Mouse (Mus musculus): ENCODE measurements around the gene Jak1. TPM values are rescaled to one million over a fixed set of nuclear protein-coding genes. Genes with fewer than 3 reads are reported as not detected.

Gene Jak1
- total RNA-seq (2021) = 100 to 1,000 TPM; 116 to 157 TPM
- 78.1 and 118 TPM in 2 replicates for polyA plus RNA-seq (2012; rRNA removed)
- long read RNA-seq, full-length matches to known transcripts = 31 of 43 reads
- long read RNA-seq, partial matches to known transcripts = 8 of 43 reads
- long read RNA-seq, other reads (novel, unspliced or antisense) = 4 of 43 reads

GRCm38 (mm10) chr4:101264741-101265513 lies at the start of gene Jak1:
Gene Jak1 (minus strand): TSS chr4:101265282.
- peak; percentile 99 for DNase-seq

- no peak for DNase-seq
Measured at GRCm38 (mm10) chr4:101312055-101312454, 47.0 kb upstream of the Jak1 start.

GRCm38 (mm10) chr4:101308166-101308565 lies 43.1 kb upstream of the Jak1 start:
- DNase-seq = no peak

- no peak for DNase-seq
Measured at GRCm38 (mm10) chr4:101307286-101307685, 42.2 kb upstream of the Jak1 start.

GRCm38 (mm10) chr4:101306132-101306915 lies 41.2 kb upstream of the Jak1 start:
- no peak for DNase-seq

- peak; percentile 25 for DNase-seq
Measured at GRCm38 (mm10) chr4:101305126-101305525, 40.0 kb upstream of the Jak1 start.

- no peak for DNase-seq
Measured at GRCm38 (mm10) chr4:101304114-101304513, 39.0 kb upstream of the Jak1 start.

- no peak for DNase-seq
Measured at GRCm38 (mm10) chr4:101300392-101300910, 35.4 kb upstream of the Jak1 start.

GRCm38 (mm10) chr4:101298311-101298990 lies 33.4 kb upstream of the Jak1 start:
- DNase-seq = no peak

- no peak for DNase-seq
Measured at GRCm38 (mm10) chr4:101296836-101297235, 31.8 kb upstream of the Jak1 start.

GRCm38 (mm10) chr4:101295788-101296187 lies 30.7 kb upstream of the Jak1 start:
- no peak for DNase-seq

GRCm38 (mm10) chr4:101293661-101294060 lies 28.6 kb upstream of the Jak1 start:
- DNase-seq = no peak

- peak; percentile 90 for DNase-seq
Measured at GRCm38 (mm10) chr4:101292736-101293541, 27.9 kb upstream of the Jak1 start.

- peak; percentile 94 for DNase-seq
Measured at GRCm38 (mm10) chr4:101292028-101292735, 27.1 kb upstream of the Jak1 start.

- no peak for DNase-seq
Measured at GRCm38 (mm10) chr4:101288292-101288691, 23.2 kb upstream of the Jak1 start.

- DNase-seq = no peak
Measured at GRCm38 (mm10) chr4:101286562-101286961, 21.5 kb upstream of the Jak1 start.

- no peak for DNase-seq
Measured at GRCm38 (mm10) chr4:101285906-101286432, 20.9 kb upstream of the Jak1 start.

GRCm38 (mm10) chr4:101283938-101284337 lies 18.9 kb upstream of the Jak1 start:
- no peak for DNase-seq

- DNase-seq = no peak
Measured at GRCm38 (mm10) chr4:101282237-101282636, 17.2 kb upstream of the Jak1 start.

- DNase-seq = no peak
Measured at GRCm38 (mm10) chr4:101280119-101280518, 15.0 kb upstream of the Jak1 start.

Measured in adrenal gland, adult 2 months (tissue).